Mouse (Mus musculus) lung, embryonic 16.5 days (tissue): ENCODE measurements around the gene Alb. TPM values are rescaled to one million over a fixed set of nuclear protein-coding genes. Genes with fewer than 3 reads are reported as not detected.

Experiments
- polyA plus RNA-seq: library from polyadenylated mRNA; unstranded; fragments of >200 nt; fragmentation: Nextera tagmentation; extraction: Ambion mirVana; gene quantifications from 2 replicates; pipeline ENCODE4 v1.2.1, GENCODE M21; 2015

The Alb gene
- polyA plus RNA-seq, 1 experiment from 2014 or later = 12.1 TPM

Other genes with a start within 250 kb of the Alb start
- 27.9 and 29.1 TPM in 2 replicates for gene Cox18, start 236.9 kb upstream of the Alb start, polyA plus RNA-seq
- 18.7 and 19.8 TPM in 2 replicates for gene Ankrd17, start 94.3 kb upstream of the Alb start, polyA plus RNA-seq
- gene Gm9958, start 93.7 kb upstream of the Alb start, polyA plus RNA-seq = 6.7 and 7.5 TPM in 2 replicates
- gene Afp, start 29.8 kb downstream of the Alb start, polyA plus RNA-seq = 22.1 and 189 TPM in 2 replicates
- gene Afm, start 58.0 kb downstream of the Alb start, polyA plus RNA-seq = 0.63 TPM in 1 of 2 replicates, not detected in the other
- gene 5830473C10Rik, start 100.2 kb downstream of the Alb start, polyA plus RNA-seq = 0.10 TPM in 1 of 2 replicates, not detected in the other
- 4.0 and 4.1 TPM in 2 replicates for gene Rassf6, start 179.8 kb downstream of the Alb start, polyA plus RNA-seq